Mouse (Mus musculus) embryonic facial prominence, embryonic 15.5 days (tissue): ENCODE results near the gene Arl15. TPM values are rescaled to one million over a fixed set of nuclear protein-coding genes. Genes with fewer than 3 reads are reported as not detected.

Experiments
- ATAC-seq: fragments of 200-750 bp; cut with Nextera tagmentation; 2 replicates; pipeline ENCODE4 v1.8.0; 2017; ENCODE audit warnings: low read depth, moderate TSS enrichment; ENCODE audit not compliant: insufficient number of reproducible peaks, low FRiP score, low TSS enrichment
- H3K27ac ChIP-seq: fragments of 300-500 bp; sonication (generic); replicated peaks from 2 replicates; pipeline ENCODE4 v1.5.1; 2015; ENCODE audit warnings: mild to moderate bottlenecking, inconsistent platforms
- H3K27me3 ChIP-seq: fragments of 300-500 bp; sonication (generic); 2 replicates; pipeline ENCODE4 v1.6.1; 2015; ENCODE audit warnings: inconsistent platforms
- H3K36me3 ChIP-seq: fragments of 300-500 bp; sonication (generic); 2 replicates; pipeline ENCODE4 v1.6.1; 2015; ENCODE audit warnings: mild to moderate bottlenecking, inconsistent platforms
- H3K4me1 ChIP-seq: fragments of 300-500 bp; sonication (generic); 2 replicates; pipeline ENCODE4 v1.6.1; 2015; ENCODE audit warnings: inconsistent platforms
- H3K4me2 ChIP-seq: fragments of 300-500 bp; sonication (generic); replicated peaks from 2 replicates; pipeline ENCODE4 v1.6.1; 2015; ENCODE audit warnings: mild to moderate bottlenecking, inconsistent platforms
- H3K4me3 ChIP-seq: fragments of 300-500 bp; sonication (generic); replicated peaks from 2 replicates; pipeline ENCODE4 v1.5.1; 2015; ENCODE audit warnings: mild to moderate bottlenecking, inconsistent platforms
- H3K9ac ChIP-seq: fragments of 300-500 bp; sonication (generic); 2 replicates; pipeline ENCODE4 v1.6.1; 2015; ENCODE audit warnings: inconsistent platforms
- H3K9me3 ChIP-seq: fragments of 300-500 bp; sonication (generic); replicated peaks from 2 replicates; pipeline ENCODE4 v1.6.1; 2016; ENCODE audit warnings: inconsistent platforms
- WGBS: fragments of 180-500 bp; shearing (Covaris S2); methylation state at CpG from one replicate; pipeline ENCODE4 v1.1.7; 2015; 5-methylcytosine and 5-hydroxymethylcytosine counted together
- polyA plus RNA-seq: library from polyadenylated mRNA; unstranded; fragments of >200 nt; fragmentation: Nextera tagmentation; extraction: Ambion mirVana; gene quantifications from 2 replicates; pipeline ENCODE4 v1.2.1, GENCODE M21; 2015

Arl15 gene
- polyA plus RNA-seq, 1 experiment from 2014 or later: 11.5 TPM

DNA sequence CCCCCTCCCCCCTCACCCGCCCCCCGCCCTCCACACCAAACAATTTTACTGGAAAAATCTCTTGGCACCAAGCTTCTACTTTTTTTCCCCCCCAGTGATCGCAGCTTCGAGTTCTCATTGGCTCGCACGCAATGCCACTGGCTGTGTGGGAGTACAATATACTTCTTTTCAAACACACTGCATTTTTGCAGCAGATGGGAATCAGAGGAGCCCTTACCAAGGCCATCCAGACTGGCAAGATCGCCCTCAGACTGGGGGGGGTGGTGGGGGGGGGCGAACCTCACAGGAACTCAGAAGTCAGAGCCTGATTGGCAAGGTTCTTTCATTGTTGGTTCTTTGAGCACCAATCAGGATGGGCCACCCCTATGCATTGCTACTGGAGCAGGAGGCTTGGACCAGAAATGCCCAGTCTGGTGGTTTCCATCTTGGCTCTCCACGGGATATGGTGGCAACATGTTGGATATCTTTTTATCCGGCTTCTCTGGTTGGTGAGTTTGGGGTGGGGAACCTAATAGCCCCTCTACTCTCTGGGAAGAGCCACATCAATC lies 404.0 kb downstream of the Arl15 start:
- 73% methylated on average over 10 of the region's 10 CpGs for WGBS
- H3K27ac ChIP-seq: no peak overlapping the region
- no peaks in the 10 kb centered on the region for H3K27me3 ChIP-seq
- H3K9me3 ChIP-seq: no peaks in the 10 kb centered on the region
- no peak for ATAC-seq
- no peak overlapping the region for H3K9ac ChIP-seq
- no peak overlapping the region for H3K4me3 ChIP-seq
- H3K36me3 ChIP-seq: no peaks in the 10 kb centered on the region
- no peak overlapping the region for H3K4me2 ChIP-seq
- H3K4me1 ChIP-seq: 0 out of 2 replicates have a peak, but pooled peaks cover 3% of the 10 kb centered on the region

GRCm38 (mm10) chr13:114199746-114200145 lies 405.4 kb downstream of the Arl15 start:
- Histone ChIP-seq H3K27ac (no peak overlapping the region), H3K27me3 (no peaks in the 10 kb centered on the region), H3K9me3 (no peaks in the 10 kb centered on the region), H3K4me1 (0 out of 2 replicates have a peak, but pooled peaks cover 3% of the 10 kb centered on the region), H3K9ac (no peak overlapping the region), H3K36me3 (no peaks in the 10 kb centered on the region), H3K4me2 (no peak overlapping the region), H3K4me3 (no peak overlapping the region)
- ATAC-seq: no peak
- WGBS: 74% methylated on average over 6 of the region's 6 CpGs

DNA sequence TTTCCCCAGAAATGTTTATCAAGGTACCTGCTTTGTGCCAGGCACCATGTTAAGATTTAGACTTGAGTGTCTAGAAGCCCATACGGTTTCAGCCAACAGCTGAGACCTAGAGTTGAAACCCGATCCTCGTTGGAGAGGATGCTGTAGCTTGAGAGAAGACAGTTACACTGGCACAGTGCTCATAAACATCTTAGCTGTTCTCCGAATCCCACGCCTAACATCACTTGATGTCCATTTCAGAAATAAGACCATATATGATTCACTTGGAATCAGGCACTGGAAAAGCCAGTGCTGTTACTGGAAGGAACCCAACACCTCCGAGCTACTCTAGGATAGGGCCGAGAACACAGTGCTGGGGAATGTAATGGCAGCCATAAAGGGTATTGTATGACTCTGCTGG lies 406.2 kb downstream of the Arl15 start:
- Histone ChIP-seq H3K27ac (no peak overlapping the region), H3K4me1 (0 out of 2 replicates have a peak, but pooled peaks cover 3% of the 10 kb centered on the region), H3K27me3 (no peaks in the 10 kb centered on the region), H3K4me2 (no peak overlapping the region), H3K9ac (no peak overlapping the region), H3K36me3 (no peaks in the 10 kb centered on the region), H3K4me3 (no peak overlapping the region), H3K9me3 (no peaks in the 10 kb centered on the region)
- 79% methylated on average over 7 of the region's 7 CpGs for WGBS
- ATAC-seq: no peak

DNA sequence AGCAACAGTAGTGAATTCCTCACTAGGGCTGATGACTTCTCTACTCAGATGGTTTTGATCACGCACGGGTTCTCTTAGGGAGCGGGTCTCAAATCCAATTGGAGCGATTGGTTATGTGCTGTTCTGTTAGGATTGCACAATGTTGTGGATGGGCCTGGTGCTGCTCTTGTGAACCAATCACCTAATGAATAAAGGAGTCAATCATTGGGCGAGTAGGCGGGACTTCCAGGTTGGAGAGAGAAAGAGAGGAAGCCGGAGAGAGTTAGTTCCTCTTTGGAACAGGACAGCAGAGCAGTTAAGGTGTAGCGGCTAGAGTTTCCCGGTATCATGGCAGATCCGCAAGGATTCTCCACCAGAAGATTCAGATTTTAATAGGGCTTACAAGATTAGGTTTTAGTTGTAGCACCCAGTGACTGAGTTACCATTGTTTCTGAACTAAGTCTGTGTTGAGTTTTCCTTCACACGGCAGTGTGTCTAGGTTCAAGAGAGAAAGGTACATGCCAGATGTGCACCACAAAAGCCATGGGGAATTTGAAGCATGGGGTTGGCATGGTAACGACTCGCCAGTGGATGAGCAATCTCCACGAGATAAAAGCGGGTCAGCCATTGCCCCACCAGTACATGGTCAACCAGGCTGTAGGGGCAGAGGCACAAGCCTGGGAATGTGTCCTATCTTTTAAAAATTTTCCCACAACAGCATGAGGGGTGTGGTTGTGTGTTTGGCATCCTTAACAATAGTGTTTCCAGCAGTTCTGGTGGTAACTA lies 408.7 kb downstream of the Arl15 start:
- no peak overlapping the region for H3K9ac ChIP-seq
- H3K27ac ChIP-seq: no peak overlapping the region
- 0 out of 2 replicates have a peak, but pooled peaks cover 3% of the 10 kb centered on the region for H3K4me1 ChIP-seq
- no peaks in the 10 kb centered on the region for H3K9me3 ChIP-seq
- no peak for ATAC-seq
- WGBS: 89% methylated on average over 15 of the region's 15 CpGs
- H3K27me3 ChIP-seq: no peaks in the 10 kb centered on the region
- H3K36me3 ChIP-seq: no peaks in the 10 kb centered on the region
- no peak overlapping the region for H3K4me3 ChIP-seq
- no peak overlapping the region for H3K4me2 ChIP-seq

Other genes with a start within 250 kb of the Arl15 start
- 23.5 and 25.0 TPM in 2 replicates for gene Snx18, start 175.9 kb upstream of the Arl15 start, polyA plus RNA-seq
- gene Hspb3, start 130.8 kb upstream of the Arl15 start, polyA plus RNA-seq: 10.3 and 15.7 TPM in 2 replicates